Mouse (Mus musculus) left cerebral cortex, postnatal 4 days (tissue): ENCODE measurements at regions not wholly inside any gene's neighbourhood (a gene's known extent, or its start where the extent isn't known, plus 50 kb on each side); places are given as distances from the start of the nearest gene placed in this dataset.

Experiments used
- DNase-seq: peaks from one replicate; pipeline ENCODE4 v3.0.0-alpha.2; 2022
- intact Hi-C: fragments of 180-260 bp; cut with DNase I; formaldehyde crosslinking; loops from one replicate; pipeline ENCODE4 v1.15.1; 2025

DNA sequence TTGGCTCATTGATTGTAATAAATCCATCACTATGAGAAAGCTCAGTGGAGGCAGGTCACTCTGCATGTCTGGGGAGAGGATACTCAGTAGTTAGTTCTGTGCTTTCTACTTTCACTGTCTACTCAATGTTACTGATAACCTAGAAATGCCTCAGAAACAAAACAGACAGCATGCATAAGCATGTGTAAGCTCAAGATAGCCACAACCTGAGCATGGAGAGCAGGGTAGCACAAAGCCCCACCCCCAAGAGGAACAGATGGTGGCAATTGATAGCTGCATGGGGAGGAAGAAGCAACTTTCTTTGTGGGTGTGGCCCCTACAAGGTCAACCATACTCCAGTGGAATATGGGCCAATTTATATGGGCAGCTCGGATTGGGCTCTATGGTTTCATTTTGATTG lies 711.9 kb downstream of the Pdcd6ip start:
- DNase-seq, result no peak
- intact Hi-C loops, result no loop called here

DNA sequence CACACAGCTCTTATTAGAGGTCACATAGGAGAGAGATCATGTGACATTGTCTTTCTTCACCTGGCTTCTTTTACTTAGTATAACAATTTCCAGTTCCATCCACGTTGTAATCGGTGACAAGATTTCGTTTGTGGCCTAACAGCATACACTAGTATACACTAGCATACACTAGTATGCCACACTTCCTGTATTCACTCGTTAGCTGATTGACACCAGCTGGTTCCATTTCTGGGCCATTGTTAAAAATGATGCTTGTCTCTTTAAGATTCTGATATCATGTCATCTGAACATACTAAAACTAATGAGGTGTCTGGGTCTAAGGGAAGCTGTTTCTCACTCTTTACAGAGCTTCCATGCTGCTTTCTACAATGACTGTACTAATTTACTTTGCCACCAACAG lies 713.3 kb downstream of the Pdcd6ip start:
- intact Hi-C loops, result no loop called here
- DNase-seq, result no peak

DNA sequence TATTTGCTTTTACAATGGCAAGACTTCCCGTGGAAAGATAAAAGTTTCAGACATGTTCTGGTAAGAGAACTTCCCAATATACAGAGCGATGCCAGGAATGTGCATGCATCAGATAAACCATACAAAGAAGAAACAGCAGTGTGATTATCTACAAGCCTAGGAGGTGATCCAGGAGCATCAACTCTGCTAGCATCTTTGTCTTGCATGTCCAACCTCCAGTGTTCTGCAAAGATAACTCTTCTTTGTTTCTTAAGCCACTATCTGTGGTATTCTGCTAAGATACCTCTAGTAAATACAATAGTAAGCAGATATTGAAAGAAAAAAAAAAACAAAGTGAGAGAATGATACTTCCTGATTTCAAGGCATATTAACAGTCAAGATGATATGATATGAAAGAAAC lies 714.4 kb downstream of the Pdcd6ip start:
- intact Hi-C loops, result no loop called here
- no peak for DNase-seq

DNA sequence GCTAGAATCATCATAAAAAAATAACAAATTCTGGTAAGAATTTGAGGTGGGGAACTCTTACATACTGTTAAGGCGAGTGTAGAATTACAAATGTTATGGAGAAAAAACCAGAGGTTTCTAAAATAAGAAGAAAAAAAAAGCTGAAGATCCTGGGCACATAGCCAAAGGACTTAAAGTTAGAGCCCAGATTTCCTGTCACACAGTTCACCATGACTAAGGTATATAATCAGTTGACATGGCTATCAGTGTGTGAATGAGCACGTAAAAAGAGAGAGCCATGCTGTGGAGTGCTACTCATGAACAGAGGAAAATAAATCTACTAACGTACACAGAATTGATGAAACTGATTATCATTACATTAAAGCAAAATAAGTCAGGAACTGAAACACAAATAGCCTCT lies 715.1 kb downstream of the Pdcd6ip start:
- DNase-seq, result no peak
- intact Hi-C loops, result no loop called here

GRCm38 (mm10) chr9:112983353-112983752 lies 724.7 kb downstream of the Pdcd6ip start:
- intact Hi-C loops, result no loop called here
- DNase-seq, result no peak

DNA sequence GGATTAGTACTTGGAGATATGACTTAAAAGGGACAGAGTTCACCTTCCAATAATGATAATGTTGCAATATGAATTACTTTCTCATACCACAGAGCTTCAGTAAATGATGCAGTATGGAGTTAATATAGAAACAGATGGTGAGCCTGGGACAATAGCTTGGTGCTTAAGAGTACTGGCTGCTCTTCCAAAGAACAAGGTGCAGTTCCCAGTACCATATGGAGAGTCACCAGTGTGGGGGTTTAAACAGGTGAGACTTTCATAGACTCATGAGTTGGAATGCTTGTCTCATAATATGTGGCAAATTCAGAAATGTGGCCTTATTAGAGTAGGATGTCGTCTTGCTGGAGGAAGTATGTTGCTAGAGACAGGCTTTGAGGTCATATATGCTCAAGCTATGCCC lies 715.8 kb upstream of the Arpp21 start:
- DNase-seq, result no peak
- intact Hi-C loops, result no loop called here

GRCm38 (mm10) chr9:112950056-112950455 lies 714.3 kb upstream of the Arpp21 start:
- intact Hi-C loops, result no loop called here
- DNase-seq, result no peak

DNA sequence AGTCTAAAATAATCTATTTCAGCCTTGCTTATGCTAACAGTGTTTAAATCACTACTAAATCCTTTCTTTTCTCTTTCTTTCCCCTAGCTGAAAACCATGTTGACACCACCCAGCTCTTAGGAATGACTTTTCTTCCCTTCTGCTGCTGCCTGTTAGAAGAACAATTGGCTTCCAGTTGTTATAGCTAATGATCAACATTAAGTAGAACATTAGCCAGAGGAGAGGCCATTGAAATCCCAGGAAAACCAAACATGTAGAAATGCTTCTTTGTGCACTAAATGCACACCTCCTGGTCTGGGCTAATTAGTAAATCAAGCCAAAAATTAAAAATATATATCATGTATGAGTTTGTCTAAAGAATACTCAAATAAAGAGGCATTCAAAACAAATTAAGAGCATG lies 703.0 kb upstream of the Arpp21 start:
- no peak for DNase-seq
- intact Hi-C loops, result no loop called here

DNA sequence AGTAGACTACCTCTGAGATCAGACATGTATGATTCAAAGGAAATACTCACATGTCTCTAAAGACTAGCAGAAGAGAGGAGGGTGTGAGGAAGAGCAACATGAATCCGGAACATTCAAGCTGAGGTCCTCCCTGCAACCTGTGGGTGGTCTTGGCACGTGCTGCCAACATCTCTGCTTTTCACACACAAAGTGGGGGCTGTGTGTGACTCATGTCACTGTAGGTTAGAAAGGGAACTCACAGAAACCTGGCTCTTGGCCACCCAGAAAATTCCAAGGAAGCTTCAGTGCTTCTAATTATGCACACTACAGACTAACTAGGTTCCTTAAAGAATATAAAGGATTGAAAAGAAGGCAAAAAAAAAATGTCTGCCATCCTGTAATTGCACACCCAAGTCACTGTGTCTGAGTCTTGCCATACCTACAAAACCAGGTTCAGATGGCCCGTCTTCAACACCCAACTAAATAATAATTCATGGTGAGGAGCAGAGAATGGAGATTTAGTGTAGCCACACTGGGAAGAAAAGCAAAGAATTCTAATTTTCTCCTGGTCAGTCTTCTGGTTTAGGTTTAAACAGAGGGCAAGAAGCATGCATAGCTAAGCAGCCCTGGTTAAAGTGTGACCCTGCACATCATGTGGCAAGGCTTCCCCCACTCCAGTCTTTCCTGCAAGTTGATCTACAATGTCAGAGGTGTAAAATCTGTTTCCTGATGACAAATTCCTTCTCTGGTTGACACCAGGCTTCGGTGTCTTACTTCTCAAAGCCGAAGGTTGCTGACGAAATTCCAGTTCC lies 673.8 kb upstream of the Arpp21 start:
- intact Hi-C loops, result no loop called here
- DNase-seq, result peak; percentile 63

- intact Hi-C loops, result no loop called here
- DNase-seq, result peak; percentile 7
Measured at GRCm38 (mm10) chr9:112905955-112906354, 670.2 kb upstream of the Arpp21 start.

GRCm38 (mm10) chr9:112864921-112865320 lies 629.2 kb upstream of the Arpp21 start:
- intact Hi-C loops, result no loop called here
- DNase-seq, result no peak

GRCm38 (mm10) chr9:112861136-112861535 lies 625.4 kb upstream of the Arpp21 start:
- intact Hi-C loops, result no loop called here
- no peak for DNase-seq

- no peak for DNase-seq
- intact Hi-C loops, result no loop called here
Measured at GRCm38 (mm10) chr9:112860307-112860893, 624.7 kb upstream of the Arpp21 start.

GRCm38 (mm10) chr9:112841473-112841872 lies 605.7 kb upstream of the Arpp21 start:
- no peak for DNase-seq
- intact Hi-C loops, result no loop called here

DNA sequence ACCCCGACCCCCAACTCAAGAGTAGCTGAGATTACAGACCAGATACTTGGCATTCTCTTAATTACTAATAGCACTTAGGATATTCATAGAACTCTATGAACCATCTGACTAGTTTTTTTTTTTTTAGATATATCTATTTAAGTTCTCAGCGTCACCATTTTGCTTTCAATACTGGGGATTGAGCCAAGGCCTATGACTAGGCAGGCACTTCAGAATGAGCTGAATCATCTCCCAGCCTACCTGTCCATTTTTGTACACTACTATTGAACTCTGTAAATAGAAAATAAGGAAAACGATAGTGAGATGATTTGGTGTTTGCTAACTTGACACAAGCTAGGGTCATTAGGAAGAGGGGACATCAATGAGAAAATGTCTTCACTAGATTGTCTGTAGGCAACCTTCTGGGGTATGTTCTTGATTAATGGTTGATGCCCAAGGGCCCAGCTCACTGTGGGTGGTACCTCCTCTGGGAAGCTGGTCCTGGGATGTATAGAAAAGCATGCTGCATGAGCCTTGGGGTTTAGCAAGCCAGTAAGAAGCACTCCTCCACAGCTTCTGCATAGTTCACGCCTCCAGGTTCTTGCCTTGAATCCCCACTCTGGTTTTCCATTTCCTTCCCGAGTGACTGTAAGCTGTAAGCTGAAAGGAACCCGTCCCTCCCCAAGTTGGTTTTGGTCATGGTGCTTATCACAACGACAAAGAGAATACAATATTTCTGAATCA lies 603.5 kb upstream of the Arpp21 start:
- intact Hi-C loops, result no loop called here
- no peak for DNase-seq

GRCm38 (mm10) chr9:112837563-112837962 lies 601.8 kb upstream of the Arpp21 start:
- DNase-seq, result no peak
- intact Hi-C loops, result no loop called here

GRCm38 (mm10) chr9:112834441-112835245 lies 598.9 kb upstream of the Arpp21 start:
- intact Hi-C loops, result no loop called here
- DNase-seq, result no peak

DNA sequence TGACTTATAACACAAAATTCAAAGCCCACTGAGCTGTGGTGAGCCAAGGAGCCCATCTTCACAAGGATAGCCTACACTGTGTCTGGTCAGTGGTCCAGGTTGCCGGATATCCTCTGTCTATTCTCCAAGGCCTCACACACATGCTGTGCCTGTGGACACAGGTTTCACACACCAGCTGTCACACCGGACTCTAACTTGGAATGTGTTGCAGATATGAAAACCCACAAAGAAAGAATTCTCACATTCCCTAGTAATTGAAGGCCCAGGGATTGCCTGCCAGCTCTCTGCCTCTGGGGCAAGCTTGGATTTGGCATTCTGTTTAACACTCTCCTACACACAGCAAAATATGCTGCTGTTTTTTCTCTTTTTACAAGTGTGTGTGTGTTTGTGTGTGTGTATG lies 595.4 kb upstream of the Arpp21 start:
- intact Hi-C loops, result no loop called here

GRCm38 (mm10) chr9:112828602-112829001 lies 592.9 kb upstream of the Arpp21 start:
- no peak for DNase-seq
- intact Hi-C loops, result no loop called here

More for the DNA sequence above, 595.4 kb upstream of the Arpp21 start:
- peak; percentile 13 for DNase-seq

- intact Hi-C loops, result no loop called here
- peak; percentile 50 for DNase-seq
Measured at GRCm38 (mm10) chr9:112826592-112826991, 590.9 kb upstream of the Arpp21 start.

DNA sequence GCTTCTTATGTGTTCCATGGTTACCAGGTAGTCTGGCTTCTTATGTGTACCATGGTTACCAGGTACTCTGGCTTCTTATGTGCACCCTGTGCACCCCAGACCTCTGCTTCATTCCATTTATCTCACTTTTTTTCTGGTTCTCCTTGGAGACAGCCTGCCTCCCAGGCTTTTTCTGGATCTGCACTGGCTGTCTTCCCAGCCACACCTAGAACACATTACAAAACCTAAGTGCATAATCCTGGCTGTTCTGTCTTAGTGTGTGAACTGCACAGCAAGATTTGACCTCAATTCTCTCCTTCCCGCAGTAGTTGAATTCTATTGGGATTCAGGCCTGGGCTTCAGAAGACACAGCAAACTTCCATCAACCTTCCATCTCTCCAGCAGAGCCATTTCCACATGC lies 586.2 kb upstream of the Arpp21 start:
- intact Hi-C loops, result no loop called here
- no peak for DNase-seq
